Mouse (Mus musculus): ENCODE data around the gene Btbd35f11. TPM values are rescaled to one million over a fixed set of nuclear protein-coding genes. Genes with fewer than 3 reads are reported as not detected.
"Not testable (repeated sequence)": the region's sequence is repeated elsewhere in the genome, so short reads cannot be mapped to it uniquely, and the experiment has no call there.

Gene Btbd35f11
- not detected for total RNA-seq (2021)
- long read RNA-seq, experiment 1: 0 reads
- long read RNA-seq, experiment 2: 0 reads

- not testable (repeated sequence) for DNase-seq (ENCODE audit: low spot score in 2 of 2)
Observed at GRCm38 (mm10) chrX:3443590-3443989, at the start of gene Btbd35f11. Gene Btbd35f11 (minus strand): TSS chrX:3443690.

- DNase-seq (ENCODE audit: low spot score in 2 of 2): not testable (repeated sequence)
Observed at GRCm38 (mm10) chrX:3409946-3410345, 33.5 kb downstream of the Btbd35f11 start.

Other genes starting within 250 kb of the Btbd35f11 start
- gene Btbd35f24, start 247.9 kb downstream of the Btbd35f11 start, total RNA-seq (2021): not detected

Measured in gastrocnemius, postnatal 4 days (tissue).